Mouse (Mus musculus): ENCODE measurements around the gene Slc38a10. TPM values are rescaled to one million over a fixed set of nuclear protein-coding genes. Genes with fewer than 3 reads are reported as not detected.

Slc38a10 gene
- polyA plus RNA-seq, 1 experiment = 44.0 TPM

DNA sequence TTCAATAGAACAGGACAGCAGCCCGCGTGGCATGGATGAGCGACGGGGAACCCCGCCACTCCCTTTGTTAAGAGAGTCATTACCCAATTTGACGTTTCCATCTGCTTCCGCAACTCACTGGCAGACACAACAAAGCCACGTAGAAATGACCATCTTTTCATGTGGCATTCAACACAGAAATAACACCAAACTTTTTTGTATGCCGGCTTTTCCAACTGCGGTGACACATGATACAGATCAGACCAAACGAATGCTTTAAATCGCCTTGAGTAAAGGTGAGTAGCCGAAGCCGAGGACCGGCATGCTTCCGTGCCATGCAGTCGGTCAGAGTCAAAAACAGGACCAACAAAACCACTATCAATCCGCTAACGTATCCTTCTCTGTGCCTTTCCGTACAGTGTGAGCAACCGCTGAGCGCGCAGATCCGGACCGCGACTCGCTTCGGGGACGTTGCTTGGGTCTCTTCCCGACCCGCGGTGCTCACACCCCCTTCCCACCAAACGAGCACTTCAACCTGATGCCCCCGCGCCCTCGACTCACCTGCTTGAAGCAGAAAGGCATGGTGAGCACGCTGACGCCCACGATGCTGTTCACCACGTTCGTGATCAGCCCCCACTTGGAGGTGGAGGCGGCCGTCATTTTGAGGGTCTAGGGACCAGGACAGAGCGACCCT, 570 bp downstream of the Slc38a10 start:
- H3K36me3 ChIP-seq (ENCODE audit: control insufficient read depth, insufficient read depth, low read length, poor library complexity, severe bottlenecking) = no peaks in the 10 kb centered on the region
- H3K9me3 ChIP-seq (replicated peaks; ENCODE audit: control insufficient read depth, insufficient read depth, low read length, poor library complexity, severe bottlenecking) = no peaks in the 10 kb centered on the region
- H3K9ac ChIP-seq (ENCODE audit: low read depth, poor library complexity, severe bottlenecking) = peak overlapping the region; percentile 55
- no peak overlapping the region for H3K27ac ChIP-seq (ENCODE audit: insufficient read depth, low read length)
- H3K27me3 ChIP-seq (ENCODE audit: control insufficient read depth, insufficient read depth, low read length, poor library complexity, severe bottlenecking) = no peaks in the 10 kb centered on the region
- H3K4me1 ChIP-seq (ENCODE audit: control insufficient read depth, insufficient read depth, low read length) = peaks cover under 1% of the 10 kb centered on the region
- H3K4me3 ChIP-seq (ENCODE audit: low read depth, low read length) = peak overlapping the region; percentile 90
- TF ChIP-seq CTCF (IDR thresholded peaks at IDR 0.05; ENCODE audit: low read depth, low read length) = no peak
- no peak for TF ChIP-seq EP300 (IDR thresholded peaks at IDR 0.05; ENCODE audit: insufficient read depth, low read depth, low read length)
- TF ChIP-seq POLR2A (IDR thresholded peaks at IDR 0.05; ENCODE audit: insufficient read depth, low read length) = no peak

GRCm38 (mm10) chr11:120149510-120150200, 1.5 kb downstream of the Slc38a10 start:
- Histone ChIP-seq H3K9me3 (replicated peaks; ENCODE audit: control insufficient read depth, insufficient read depth, low read length, poor library complexity, severe bottlenecking) (no peaks in the 10 kb centered on the region), H3K27ac (ENCODE audit: insufficient read depth, low read length) (no peak overlapping the region), H3K36me3 (ENCODE audit: control insufficient read depth, insufficient read depth, low read length, poor library complexity, severe bottlenecking) (no peaks in the 10 kb centered on the region), H3K4me1 (ENCODE audit: control insufficient read depth, insufficient read depth, low read length) (peaks cover 4% of the 10 kb centered on the region), H3K4me3 (ENCODE audit: low read depth, low read length) (no peak overlapping the region), H3K9ac (ENCODE audit: low read depth, poor library complexity, severe bottlenecking) (no peak overlapping the region), H3K27me3 (ENCODE audit: control insufficient read depth, insufficient read depth, low read length, poor library complexity, severe bottlenecking) (no peaks in the 10 kb centered on the region)
- TF ChIP-seq CTCF (IDR thresholded peaks at IDR 0.05; ENCODE audit: low read depth, low read length) (no peak), EP300 (IDR thresholded peaks at IDR 0.05; ENCODE audit: insufficient read depth, low read depth, low read length) (no peak), POLR2A (IDR thresholded peaks at IDR 0.05; ENCODE audit: insufficient read depth, low read length) (no peak)

DNA sequence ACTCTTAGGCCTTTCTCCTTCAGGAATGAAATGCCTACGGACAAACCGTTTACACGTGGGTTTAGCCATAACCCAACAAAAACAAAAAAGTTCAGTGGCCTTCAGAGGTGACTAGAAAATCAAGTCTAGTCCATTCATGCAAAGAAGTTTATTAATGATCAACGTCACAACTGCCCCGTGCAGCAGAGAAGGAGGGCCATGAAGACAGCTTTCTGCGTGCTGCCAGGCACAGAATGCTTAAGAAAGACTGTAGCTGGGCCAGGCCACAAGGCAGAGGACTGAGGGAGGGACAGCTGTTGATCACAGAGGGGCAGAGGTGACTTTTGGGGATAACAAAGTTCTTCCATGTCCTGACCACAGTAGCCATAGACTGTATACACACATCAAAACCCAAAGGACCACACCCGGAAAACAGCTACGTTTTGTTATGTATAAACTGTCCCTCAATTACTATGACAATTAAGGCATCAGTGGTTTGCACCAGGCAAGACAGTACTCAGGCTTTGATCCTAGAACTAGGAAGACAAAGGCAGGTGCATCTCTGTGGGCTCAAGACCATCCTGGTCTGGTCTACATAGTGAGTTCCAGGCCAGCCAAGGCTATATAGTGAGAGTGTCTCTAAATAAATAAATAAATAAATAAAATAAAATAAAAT, 2.8 kb downstream of the Slc38a10 start:
- H3K9ac ChIP-seq (ENCODE audit: low read depth, poor library complexity, severe bottlenecking) = no peak overlapping the region
- no peaks in the 10 kb centered on the region for H3K27me3 ChIP-seq (ENCODE audit: control insufficient read depth, insufficient read depth, low read length, poor library complexity, severe bottlenecking)
- H3K4me3 ChIP-seq (ENCODE audit: low read depth, low read length) = no peak overlapping the region
- H3K9me3 ChIP-seq (replicated peaks; ENCODE audit: control insufficient read depth, insufficient read depth, low read length, poor library complexity, severe bottlenecking) = no peaks in the 10 kb centered on the region
- no peaks in the 10 kb centered on the region for H3K36me3 ChIP-seq (ENCODE audit: control insufficient read depth, insufficient read depth, low read length, poor library complexity, severe bottlenecking)
- no peak overlapping the region for H3K27ac ChIP-seq (ENCODE audit: insufficient read depth, low read length)
- peaks cover 4% of the 10 kb centered on the region for H3K4me1 ChIP-seq (ENCODE audit: control insufficient read depth, insufficient read depth, low read length)
- TF ChIP-seq EP300 (IDR thresholded peaks at IDR 0.05; ENCODE audit: insufficient read depth, low read depth, low read length) (no peak), POLR2A (IDR thresholded peaks at IDR 0.05; ENCODE audit: insufficient read depth, low read length) (no peak), CTCF (IDR thresholded peaks at IDR 0.05; ENCODE audit: low read depth, low read length) (no peak)

- TF ChIP-seq POLR2A (IDR thresholded peaks at IDR 0.05; ENCODE audit: insufficient read depth, low read length) (no peak), CTCF (IDR thresholded peaks at IDR 0.05; ENCODE audit: low read depth, low read length) (no peak)
- no peak overlapping the region for H3K4me3 ChIP-seq (ENCODE audit: low read depth, low read length)
- no peak overlapping the region for H3K9ac ChIP-seq (ENCODE audit: low read depth, poor library complexity, severe bottlenecking)
- H3K36me3 ChIP-seq (ENCODE audit: control insufficient read depth, insufficient read depth, low read length, poor library complexity, severe bottlenecking) = no peaks in the 10 kb centered on the region
- H3K27me3 ChIP-seq (ENCODE audit: control insufficient read depth, insufficient read depth, low read length, poor library complexity, severe bottlenecking) = no peaks in the 10 kb centered on the region
- H3K9me3 ChIP-seq (replicated peaks; ENCODE audit: control insufficient read depth, insufficient read depth, low read length, poor library complexity, severe bottlenecking) = no peaks in the 10 kb centered on the region
- peaks cover 4% of the 10 kb centered on the region for H3K4me1 ChIP-seq (ENCODE audit: control insufficient read depth, insufficient read depth, low read length)
- no peak overlapping the region for H3K27ac ChIP-seq (ENCODE audit: insufficient read depth, low read length)
These were observed 7.2 kb downstream of the Slc38a10 start for GRCm38 (mm10) chr11:120143708-120144497.

- Histone ChIP-seq H3K36me3 (ENCODE audit: control insufficient read depth, insufficient read depth, low read length, poor library complexity, severe bottlenecking) (no peaks in the 10 kb centered on the region), H3K4me3 (ENCODE audit: low read depth, low read length) (no peak overlapping the region), H3K9me3 (replicated peaks; ENCODE audit: control insufficient read depth, insufficient read depth, low read length, poor library complexity, severe bottlenecking) (no peaks in the 10 kb centered on the region), H3K27ac (ENCODE audit: insufficient read depth, low read length) (no peak overlapping the region), H3K4me1 (ENCODE audit: control insufficient read depth, insufficient read depth, low read length) (peaks cover 4% of the 10 kb centered on the region), H3K27me3 (ENCODE audit: control insufficient read depth, insufficient read depth, low read length, poor library complexity, severe bottlenecking) (no peaks in the 10 kb centered on the region), H3K9ac (ENCODE audit: low read depth, poor library complexity, severe bottlenecking) (no peak overlapping the region)
- TF ChIP-seq CTCF (IDR thresholded peaks at IDR 0.05; ENCODE audit: low read depth, low read length) (no peak), POLR2A (IDR thresholded peaks at IDR 0.05; ENCODE audit: insufficient read depth, low read length) (no peak), EP300 (IDR thresholded peaks at IDR 0.05; ENCODE audit: insufficient read depth, low read depth, low read length) (no peak)
These were observed 8.5 kb downstream of the Slc38a10 start for GRCm38 (mm10) chr11:120142601-120143051.

Data from ES-Bruce4 (cell line).